Mouse (Mus musculus): ENCODE measurements around the gene Gucy2c.

DNA sequence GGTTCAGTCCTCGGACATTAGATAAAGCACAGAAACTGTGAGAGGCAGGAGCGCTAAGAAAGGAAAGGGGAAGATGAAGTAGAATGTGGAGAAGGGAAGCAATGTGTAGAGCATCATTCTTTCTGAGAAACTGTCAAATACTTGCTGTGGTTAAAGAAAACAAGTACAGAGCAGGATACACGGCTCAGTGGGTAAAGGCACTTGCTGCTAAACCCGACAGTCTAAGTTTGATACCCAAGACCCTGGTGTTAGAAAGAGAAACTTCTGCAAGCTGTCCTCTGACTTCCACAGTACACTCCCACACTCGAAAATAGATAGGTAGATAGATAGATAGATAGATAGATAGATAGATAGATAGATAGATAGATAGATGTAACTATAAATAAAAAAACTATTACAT, 128.2 kb downstream of the Gucy2c start:
- TF ChIP-seq POLR2A (IDR thresholded peaks at IDR 0.05; ENCODE audit: borderline replicate concordance, extremely low read depth, insufficient read depth, insufficient read length, poor library complexity, severe bottlenecking), result no peak
- no peak for TF ChIP-seq CTCF (IDR thresholded peaks at IDR 0.05; ENCODE audit: borderline replicate concordance, extremely low read depth, insufficient read depth, insufficient read length)

Data from brain, embryonic 14.5 days (tissue).